Mouse (Mus musculus): Measurements from ENCODE around the gene Kcnk2. TPM values are rescaled to one million over a fixed set of nuclear protein-coding genes. Genes with fewer than 3 reads are reported as not detected.

Gene Kcnk2
- total RNA-seq, 2 experiments from 2014 or later: not detected

- no peak for ATAC-seq (replicated peaks; ENCODE audit: poor library complexity, severe bottlenecking)
These were observed 174.6 kb downstream of the Kcnk2 start for GRCm38 (mm10) chr1:189227479-189227878.

- no peak for ATAC-seq (replicated peaks; ENCODE audit: poor library complexity, severe bottlenecking)
These were observed 183.0 kb downstream of the Kcnk2 start for GRCm38 (mm10) chr1:189219051-189219450.

- no peak for ATAC-seq (replicated peaks; ENCODE audit: poor library complexity, severe bottlenecking)
These were observed 184.1 kb downstream of the Kcnk2 start for GRCm38 (mm10) chr1:189217751-189218564.

DNA sequence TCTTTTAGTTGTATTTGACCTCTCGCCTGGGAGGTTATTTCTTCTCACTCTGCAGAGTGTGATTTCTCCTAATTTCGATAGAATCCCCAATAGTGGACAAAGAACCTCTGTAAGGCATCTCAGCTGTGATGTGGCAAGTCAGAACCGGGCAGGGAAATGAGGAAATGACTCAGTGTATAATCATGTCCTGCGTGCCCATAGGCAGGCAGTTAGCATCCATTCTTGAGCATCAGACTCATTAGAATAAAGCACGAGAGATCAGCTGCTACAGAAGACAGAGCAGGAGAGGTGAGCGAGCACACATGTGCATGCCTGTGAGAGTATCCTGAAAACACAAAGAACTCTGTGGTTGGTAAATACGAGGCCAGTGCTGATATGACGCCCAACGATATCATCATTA is 186.9 kb downstream of the Kcnk2 start:
- ATAC-seq (replicated peaks; ENCODE audit: poor library complexity, severe bottlenecking): no peak

GRCm38 (mm10) chr1:189214477-189214876 is 187.6 kb downstream of the Kcnk2 start:
- no peak for ATAC-seq (replicated peaks; ENCODE audit: poor library complexity, severe bottlenecking)

- ATAC-seq (replicated peaks; ENCODE audit: poor library complexity, severe bottlenecking): no peak
These were observed 192.4 kb downstream of the Kcnk2 start for GRCm38 (mm10) chr1:189209715-189210108.

- no peak for ATAC-seq (replicated peaks; ENCODE audit: poor library complexity, severe bottlenecking)
These were observed 192.9 kb downstream of the Kcnk2 start for GRCm38 (mm10) chr1:189209029-189209714.

GRCm38 (mm10) chr1:189208605-189209004 is 193.5 kb downstream of the Kcnk2 start:
- no peak for ATAC-seq (replicated peaks; ENCODE audit: poor library complexity, severe bottlenecking)

DNA sequence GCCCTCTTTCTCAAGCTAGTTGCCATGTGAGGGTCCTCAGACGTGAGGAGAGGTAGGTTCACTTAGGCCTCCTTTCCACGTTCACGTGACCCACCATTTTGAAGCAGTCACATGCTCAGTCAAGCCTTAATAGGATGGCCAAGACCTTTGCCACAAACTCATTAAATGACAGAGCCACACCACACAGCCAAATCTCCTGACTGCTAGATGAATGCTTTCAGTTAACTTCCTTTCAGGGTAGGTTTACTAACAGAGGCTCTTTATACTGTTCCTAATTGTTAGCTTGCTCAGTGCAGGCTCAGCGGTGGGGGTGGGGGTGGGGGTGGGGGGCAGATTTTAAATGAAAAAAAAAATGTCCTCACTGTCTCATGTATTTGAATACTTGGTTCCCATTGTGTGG is 206.3 kb downstream of the Kcnk2 start:
- ATAC-seq (replicated peaks; ENCODE audit: poor library complexity, severe bottlenecking): no peak

GRCm38 (mm10) chr1:189187737-189188390 is 214.2 kb downstream of the Kcnk2 start:
- ATAC-seq (replicated peaks; ENCODE audit: poor library complexity, severe bottlenecking): no peak

GRCm38 (mm10) chr1:189185206-189185750 is 216.8 kb downstream of the Kcnk2 start:
- no peak for ATAC-seq (replicated peaks; ENCODE audit: poor library complexity, severe bottlenecking)

GRCm38 (mm10) chr1:189177746-189178145 is 224.3 kb downstream of the Kcnk2 start:
- no peak for ATAC-seq (replicated peaks; ENCODE audit: poor library complexity, severe bottlenecking)

- no peak for ATAC-seq (replicated peaks; ENCODE audit: poor library complexity, severe bottlenecking)
These were observed 228.6 kb downstream of the Kcnk2 start for GRCm38 (mm10) chr1:189173479-189173878.

DNA sequence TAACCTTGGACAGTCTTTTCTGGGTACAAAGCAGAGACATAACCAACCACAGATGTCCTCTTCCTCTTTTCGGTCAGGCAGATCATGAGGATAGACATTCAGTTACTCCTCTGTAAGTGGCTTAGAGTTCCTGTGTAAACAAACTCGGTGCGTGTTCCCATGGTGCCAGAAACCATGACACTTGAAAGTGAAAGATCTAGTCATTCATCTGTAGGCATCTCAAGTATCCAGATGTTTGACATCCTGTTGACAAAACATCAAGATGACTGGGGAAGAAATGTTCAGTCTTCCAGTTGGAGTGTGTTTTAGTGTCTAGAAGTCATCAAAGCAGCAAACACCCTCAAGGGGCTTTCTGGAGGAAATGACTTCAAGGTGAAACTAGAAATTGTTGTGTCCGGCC is 230.9 kb downstream of the Kcnk2 start:
- no peak for ATAC-seq (replicated peaks; ENCODE audit: poor library complexity, severe bottlenecking)

DNA sequence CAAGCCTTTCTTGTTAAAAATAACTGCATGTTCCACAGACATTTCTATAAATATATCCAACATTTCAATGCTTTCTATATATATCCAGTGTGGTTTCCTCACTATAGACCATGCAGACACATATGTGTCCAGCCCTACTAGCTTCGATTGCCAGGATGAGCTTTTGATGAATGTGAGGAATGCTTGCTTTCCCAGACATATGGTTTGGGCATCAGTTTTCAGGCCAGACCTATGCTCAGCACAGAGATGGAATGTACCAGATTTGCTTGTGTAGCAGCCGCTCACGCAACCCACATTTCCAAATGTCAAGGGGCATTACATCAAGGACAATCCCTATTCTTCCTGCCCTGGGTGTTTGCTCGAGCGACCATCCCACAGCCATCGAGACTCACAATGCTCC is 236.3 kb downstream of the Kcnk2 start:
- no peak for ATAC-seq (replicated peaks; ENCODE audit: poor library complexity, severe bottlenecking)

GRCm38 (mm10) chr1:189165141-189165540 is 236.9 kb downstream of the Kcnk2 start:
- no peak for ATAC-seq (replicated peaks; ENCODE audit: poor library complexity, severe bottlenecking)

GRCm38 (mm10) chr1:189164721-189165120 is 237.4 kb downstream of the Kcnk2 start:
- ATAC-seq (replicated peaks; ENCODE audit: poor library complexity, severe bottlenecking): no peak

DNA sequence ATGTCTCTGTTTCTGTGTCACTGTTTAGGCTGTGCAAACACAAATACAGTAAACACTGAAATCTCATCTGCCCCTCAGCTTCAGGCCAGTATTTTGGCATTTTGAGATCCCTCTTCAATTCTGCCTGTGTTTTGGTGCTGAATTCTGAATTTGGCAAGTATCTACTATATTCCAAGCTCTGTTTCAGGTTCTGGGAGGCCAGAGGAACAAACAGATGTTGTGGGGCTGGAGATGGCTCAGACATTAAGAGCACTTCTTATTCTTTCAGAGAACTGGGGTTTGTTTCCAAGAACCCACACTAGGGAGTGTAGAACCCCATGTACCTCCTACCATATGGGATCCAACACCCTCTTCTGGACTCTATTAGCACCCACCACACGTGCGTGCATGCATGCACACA is 237.8 kb downstream of the Kcnk2 start:
- ATAC-seq (replicated peaks; ENCODE audit: poor library complexity, severe bottlenecking): no peak
